Mouse (Mus musculus) pancreas, adult 10 weeks (tissue): ENCODE measurements around the gene Dram2. TPM values are rescaled to one million over a fixed set of nuclear protein-coding genes. Genes with fewer than 3 reads are reported as not detected.

ENCODE experiments used
- polyA plus RNA-seq: library from polyadenylated mRNA; stranded (reverse); fragments of 350-450 nt; fragmentation: Illumina TruSeq; extraction: RNeasy Lipid Tissue Mini Kit (QIAGEN cat#74804); gene quantifications from one replicate; pipeline ENCODE4 v1.2.3, GENCODE M21; 2015; ENCODE audit warnings: low read depth, low replicate concordance; ENCODE audit not compliant: insufficient read depth

The Dram2 gene
- 11.0 TPM for polyA plus RNA-seq

GRCm38 (mm10) chr3:106547171-106547923 is at the start of gene Dram2, which contains the start of gene Cept1:
Gene Dram2, plus strand, starts transcription at chr3:106547798.
Gene Cept1, minus strand, starts transcription at chr3:106547802.

Other genes starting within 250 kb of the Dram2 start
- gene Chil6, start 141.6 kb upstream of the Dram2 start, polyA plus RNA-seq, result not detected
- 11.0 TPM for gene Dennd2d, start 65.4 kb upstream of the Dram2 start, polyA plus RNA-seq
- 11.9 TPM for gene Cept1, start within 50 bp of the Dram2 start, polyA plus RNA-seq
- gene Lrif1, start 137.2 kb downstream of the Dram2 start, polyA plus RNA-seq, result 6.6 TPM
- 4.4 TPM for gene Cd53, start 242.4 kb downstream of the Dram2 start, polyA plus RNA-seq